17 mouse cellular contexts compared by ENCODE assay signal in genomic region chr14:22757493-22757892, GRCm38 (mm10).
"Had no signal": no experiment of that assay in that cellular context is flagged by ENCODE, and none has a peak within 500 bp of the region (broad histone marks: within the 10 kb centered on the region; RNA-seq: fewer than 3 reads in every experiment).

No protein-coding gene starts in this region.

- H3K36me3 ChIP-seq: limb, embryonic 10.5 days; limb, embryonic 13.5 days; liver, embryonic 12.5 days; liver, embryonic 15.5 days had no signal

- H3K4me2 ChIP-seq: limb, embryonic 13.5 days; liver, embryonic 12.5 days; liver, embryonic 15.5 days had no signal

- H3K9me3 ChIP-seq: limb, embryonic 10.5 days; limb, embryonic 13.5 days; liver, embryonic 12.5 days; liver, embryonic 15.5 days had no signal

- H3K9ac ChIP-seq: limb, embryonic 13.5 days; liver, embryonic 12.5 days; liver, embryonic 15.5 days had no signal

- ATAC-seq: intestine, postnatal 0 days; liver, embryonic 12.5 days; lung, postnatal 0 days had no signal

- H3K27ac ChIP-seq: limb, embryonic 10.5 days; limb, embryonic 13.5 days; liver, embryonic 12.5 days; liver, embryonic 15.5 days; macrophage; stomach, postnatal 0 days had no signal

- H3K4me1 ChIP-seq: liver, embryonic 15.5 days had no signal

- H3K27me3 ChIP-seq: liver, embryonic 12.5 days; liver, embryonic 15.5 days had no signal

- DNase-seq: liver; lung, adult 2 months; midbrain, embryonic 14.5 days; right cerebral cortex, adult 18-20 months; right cerebral cortex, postnatal 14 days; right cerebral cortex, postnatal 4 days; thymus, adult 2 months; thymus, postnatal 14 days; thymus, postnatal 4 days had no signal

- H3K4me3 ChIP-seq: limb, embryonic 10.5 days; limb, embryonic 13.5 days; liver, embryonic 12.5 days; liver, embryonic 15.5 days had no signal
